Mouse (Mus musculus): Measurements from ENCODE around the gene H2al1c. TPM values are rescaled to one million over a fixed set of nuclear protein-coding genes. Genes with fewer than 3 reads are reported as not detected.

Gene H2al1c
- not detected for polyA plus RNA-seq (2017; shearing (Covaris generic))

GRCm38 (mm10) chrX:11305355-11305754 is at the start of gene H2al1c:
H2al1c (plus strand) TSS chrX:11305655.

GRCm38 (mm10) chrX:11298957-11299356 is 6.5 kb upstream of the H2al1c start, which contains the start of gene H2al1a:
H2al1a (plus strand) TSS chrX:11299257.

GRCm38 (mm10) chrX:11302132-11302531 is 3.3 kb upstream of the H2al1c start, which contains the start of gene H2al1b:
H2al1b (plus strand) TSS chrX:11302432.

GRCm38 (mm10) chrX:11308524-11308923 is 3.1 kb downstream of the H2al1c start, which contains the start of gene H2al1d:
H2al1d (plus strand) TSS chrX:11308824.

GRCm38 (mm10) chrX:11311634-11312033 is 6.2 kb downstream of the H2al1c start, which contains the start of gene H2al1e:
H2al1e (plus strand) TSS chrX:11311934.

GRCm38 (mm10) chrX:11314858-11315257 is 9.4 kb downstream of the H2al1c start, which contains the start of gene H2al1f:
H2al1f (plus strand) TSS chrX:11315158.

DNA sequence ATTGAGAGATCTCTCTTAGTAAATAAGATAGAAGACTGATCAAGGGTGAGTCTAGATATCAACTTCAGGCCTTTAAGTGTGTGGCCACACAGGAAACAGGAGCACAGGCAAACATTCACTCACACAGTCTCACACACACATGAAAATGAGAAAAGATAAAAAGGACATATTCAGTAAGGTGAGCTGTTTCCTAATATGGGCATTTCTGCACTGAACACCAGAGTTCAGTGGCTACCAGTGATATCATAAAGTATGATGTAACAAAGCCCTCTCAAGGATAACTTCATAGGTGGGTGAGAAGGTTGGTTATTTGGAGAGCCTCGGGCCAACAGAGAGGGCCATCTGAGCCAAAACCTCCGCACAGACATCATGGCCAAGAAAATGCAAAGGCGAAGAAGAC is 12.5 kb downstream of the H2al1c start, which contains the start of gene H2al1g:
H2al1g (plus strand) TSS at position 301 of the 400 bp plus-strand sequence.

GRCm38 (mm10) chrX:11321192-11321591 is 15.7 kb downstream of the H2al1c start, which contains the start of gene H2al1h:
H2al1h (plus strand) TSS chrX:11321492.

GRCm38 (mm10) chrX:11324359-11324758 is 18.9 kb downstream of the H2al1c start, which contains the start of gene H2al1i:
H2al1i (plus strand) TSS chrX:11324659.

GRCm38 (mm10) chrX:11327522-11327921 is 22.1 kb downstream of the H2al1c start, which contains the start of gene H2al1j:
H2al1j (plus strand) TSS chrX:11327822.

Other genes with a start within 250 kb of the H2al1c start
- gene H2al1a, start 6.4 kb upstream of the H2al1c start, polyA plus RNA-seq (2017; shearing (Covaris generic)) = not detected
- not detected for gene H2al1b, start 3.2 kb upstream of the H2al1c start, polyA plus RNA-seq (2017; shearing (Covaris generic))
- gene H2al1d, start 3.2 kb downstream of the H2al1c start, polyA plus RNA-seq (2017; shearing (Covaris generic)) = not detected
- not detected for gene H2al1e, start 6.3 kb downstream of the H2al1c start, polyA plus RNA-seq (2017; shearing (Covaris generic))
- gene H2al1f, start 9.5 kb downstream of the H2al1c start, polyA plus RNA-seq (2017; shearing (Covaris generic)) = not detected
- not detected for gene H2al1g, start 12.6 kb downstream of the H2al1c start, polyA plus RNA-seq (2017; shearing (Covaris generic))
- gene H2al1h, start 15.8 kb downstream of the H2al1c start, polyA plus RNA-seq (2017; shearing (Covaris generic)) = not detected
- gene H2al1i, start 19.0 kb downstream of the H2al1c start, polyA plus RNA-seq (2017; shearing (Covaris generic)) = not detected
- not detected for gene H2al1j, start 22.2 kb downstream of the H2al1c start, polyA plus RNA-seq (2017; shearing (Covaris generic))

Measured in effector memory CD4-positive, alpha-beta T cell, adult 5 months (primary cell).